Mouse (Mus musculus) myocyte (in vitro differentiated cells): ENCODE data around the gene Tsx. TPM values are rescaled to one million over a fixed set of nuclear protein-coding genes. Genes with fewer than 3 reads are reported as not detected.

Experiments used
- H3K27me3 ChIP-seq: one replicate; pipeline ENCODE4 v1.6.1; 2011; ENCODE audit not compliant: control insufficient read depth, insufficient read depth, insufficient read length
- H3K36me3 ChIP-seq: one replicate; pipeline ENCODE4 v1.6.1; 2011; ENCODE audit not compliant: control insufficient read depth, insufficient read depth
- H3K4me2 ChIP-seq: one replicate; pipeline ENCODE4 v1.6.1; 2011; ENCODE audit warnings: low read depth, control low read depth
- H3K4me3 ChIP-seq: one replicate; pipeline ENCODE4 v1.5.1; 2011; ENCODE audit warnings: mild to moderate bottlenecking, control low read depth, moderate library complexity
- H3K79me2 ChIP-seq: one replicate; pipeline ENCODE4 v1.6.1; 2011; ENCODE audit not compliant: control insufficient read depth, insufficient read depth
- H3ac ChIP-seq: one replicate; pipeline ENCODE4 v1.6.1; 2011; ENCODE audit not compliant: control insufficient read depth, insufficient read length
- CEBPB ChIP-seq: IDR thresholded peaks from 2 replicates; pipeline ENCODE4 v1.6.1; 2011; ENCODE audit warnings: mild to moderate bottlenecking, moderate library complexity; ENCODE audit not compliant: poor library complexity, insufficient read depth, severe bottlenecking
- E2F4 ChIP-seq: IDR thresholded peaks from one replicate; pipeline ENCODE4 v1.6.1; 2011; ENCODE audit warnings: mild to moderate bottlenecking, control low read depth, moderate library complexity; ENCODE audit not compliant: insufficient read depth
- MAX ChIP-seq: IDR thresholded peaks from one replicate; pipeline ENCODE4 v1.6.1; 2011; ENCODE audit warnings: low read depth, mild to moderate bottlenecking, control low read depth
- MYOD1 ChIP-seq, 3 experiments: IDR thresholded peaks; one replicate each; pipeline ENCODE4 v1.6.1; 2011; ENCODE audit warnings: control low read depth in 2 of 3, low read depth in 2 of 3, mild to moderate bottlenecking in 2 of 3, moderate library complexity in 1 of 3; ENCODE audit not compliant: insufficient read length in 2 of 3, control insufficient read depth in 1 of 3
- MYOG ChIP-seq, 3 experiments: IDR thresholded peaks; one replicate each; pipeline ENCODE4 v1.6.1; 2011; ENCODE audit warnings: control low read depth in 2 of 3, low read depth in 2 of 3, mild to moderate bottlenecking in 2 of 3; ENCODE audit not compliant: insufficient read length in 2 of 3, control insufficient read depth in 1 of 3, insufficient read depth in 1 of 3
- POLR2A ChIP-seq: IDR thresholded peaks from one replicate; pipeline ENCODE4 v1.6.1; 2011; ENCODE audit warnings: low read depth, mild to moderate bottlenecking, control low read depth, moderate library complexity; ENCODE audit not compliant: insufficient read length
- POLR2AphosphoS2 ChIP-seq: IDR thresholded peaks from one replicate; pipeline ENCODE4 v1.6.1; 2011; ENCODE audit warnings: low read depth, control low read depth; ENCODE audit not compliant: insufficient read length
- REST ChIP-seq: IDR thresholded peaks from one replicate; pipeline ENCODE4 v1.6.1; 2011; ENCODE audit warnings: mild to moderate bottlenecking, control low read depth, moderate library complexity; ENCODE audit not compliant: insufficient read depth, insufficient read length
- SRF ChIP-seq: IDR thresholded peaks from one replicate; pipeline ENCODE4 v1.6.1; 2011; ENCODE audit warnings: low read depth; ENCODE audit not compliant: control insufficient read depth, insufficient read length
- TCF12 ChIP-seq: IDR thresholded peaks from one replicate; pipeline ENCODE4 v1.6.1; 2011; ENCODE audit warnings: mild to moderate bottlenecking, control low read depth; ENCODE audit not compliant: poor library complexity, insufficient read depth, severe bottlenecking
- TCF3 ChIP-seq: IDR thresholded peaks from one replicate; pipeline ENCODE4 v1.6.1; 2011; ENCODE audit warnings: low read depth, control low read depth; ENCODE audit not compliant: insufficient read length
- USF1 ChIP-seq: IDR thresholded peaks from one replicate; pipeline ENCODE4 v1.6.1; 2011; ENCODE audit warnings: low read depth, mild to moderate bottlenecking, control low read depth, moderate library complexity
- polyA plus RNA-seq: library from polyadenylated mRNA; unstranded; fragments of >200 nt; fragmentation: generic; extraction: Trizol; gene quantifications from one replicate; pipeline ENCODE4 v1.2.1, GENCODE M21; 2012; ENCODE audit warnings: missing spikeins

Tsx gene
- polyA plus RNA-seq, 1 experiment: not detected

DNA sequence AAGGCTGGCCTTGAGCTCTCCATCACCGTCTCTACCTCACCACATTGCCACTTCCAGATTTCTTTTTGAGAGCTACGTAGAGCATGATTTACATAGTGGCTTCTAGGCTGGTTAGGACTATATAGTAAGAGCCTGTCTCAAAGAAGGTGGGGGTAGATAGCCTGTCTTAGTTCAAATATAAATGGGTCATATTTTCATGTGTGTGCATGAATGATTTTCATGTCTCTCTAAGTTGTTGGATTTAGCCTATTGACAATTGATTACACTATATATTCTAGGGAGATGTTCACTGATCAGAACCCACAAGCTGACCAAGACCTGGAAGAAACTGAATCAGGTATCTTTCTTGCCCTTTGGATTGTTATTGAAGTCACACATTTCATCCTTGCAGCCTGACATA lies 7.4 kb downstream of the Tsx start, which contains the start of gene Gm26992:
Gm26992 (plus strand) TSS at position 301 of the 400 bp plus-strand sequence.
- Histone ChIP-seq H3K36me3 (no peaks in the 10 kb centered on the region), H3K4me2 (no peak within 1 kb of the TSS), H3K79me2 (no peaks in the 10 kb centered on the region), H3K4me3 (no peak within 1 kb of the TSS), H3ac (no peak within 1 kb of the TSS), H3K27me3 (no peaks in the 10 kb centered on the region)
- TF ChIP-seq CEBPB: no peak
- TF ChIP-seq MAX: no peak
- no peak for TF ChIP-seq MYOG (IDR thresholded peaks at IDR 0.05; ENCODE audit: control insufficient read depth in 1 of 3, insufficient read depth in 1 of 3, insufficient read length in 2 of 3, low read depth in 2 of 3)
- TF ChIP-seq REST: no peak
- no peak for TF ChIP-seq SRF
- no peak for TF ChIP-seq E2F4
- no peak for TF ChIP-seq USF1
- TF ChIP-seq POLR2A: no peak
- TF ChIP-seq MYOD1 (IDR thresholded peaks at IDR 0.05; ENCODE audit: control insufficient read depth in 1 of 3, insufficient read length in 2 of 3, low read depth in 2 of 3): no peak
- TF ChIP-seq POLR2AphosphoS2: no peak
- no peak for TF ChIP-seq TCF12
- no peak for TF ChIP-seq TCF3

DNA sequence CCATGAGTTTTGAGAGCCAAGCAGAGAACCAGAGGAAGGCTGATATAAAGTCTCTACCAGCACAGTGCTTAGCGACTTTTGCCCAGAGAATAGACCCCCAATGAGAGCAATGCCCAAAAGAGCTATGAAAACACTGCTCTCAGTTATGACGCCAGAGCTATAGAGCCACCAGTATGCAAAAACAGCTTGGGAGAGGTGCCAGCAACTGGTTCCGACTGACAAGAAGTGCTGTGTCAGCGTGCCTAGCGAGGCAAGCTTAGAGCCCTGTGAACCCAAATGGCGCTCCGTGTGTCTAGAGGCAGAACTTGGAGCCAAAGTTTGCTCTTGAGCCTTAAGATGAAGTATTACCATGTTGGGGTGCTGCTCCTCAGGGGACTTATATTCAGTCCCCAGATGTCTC lies 13.4 kb downstream of the Tsx start:
- Histone ChIP-seq H3ac (no peak overlapping the region), H3K36me3 (no peaks in the 10 kb centered on the region), H3K4me3 (no peak overlapping the region), H3K79me2 (no peaks in the 10 kb centered on the region), H3K4me2 (no peak overlapping the region), H3K27me3 (no peaks in the 10 kb centered on the region)
- TF ChIP-seq POLR2AphosphoS2 (no peak), TCF3 (no peak), CEBPB (no peak), REST (no peak), SRF (no peak), MYOD1 (IDR thresholded peaks at IDR 0.05; ENCODE audit: control insufficient read depth in 1 of 3, insufficient read length in 2 of 3, low read depth in 2 of 3) (no peak), MAX (no peak), MYOG (IDR thresholded peaks at IDR 0.05; ENCODE audit: control insufficient read depth in 1 of 3, insufficient read depth in 1 of 3, insufficient read length in 2 of 3, low read depth in 2 of 3) (no peak), USF1 (no peak), POLR2A (no peak), E2F4 (no peak), TCF12 (no peak)

DNA sequence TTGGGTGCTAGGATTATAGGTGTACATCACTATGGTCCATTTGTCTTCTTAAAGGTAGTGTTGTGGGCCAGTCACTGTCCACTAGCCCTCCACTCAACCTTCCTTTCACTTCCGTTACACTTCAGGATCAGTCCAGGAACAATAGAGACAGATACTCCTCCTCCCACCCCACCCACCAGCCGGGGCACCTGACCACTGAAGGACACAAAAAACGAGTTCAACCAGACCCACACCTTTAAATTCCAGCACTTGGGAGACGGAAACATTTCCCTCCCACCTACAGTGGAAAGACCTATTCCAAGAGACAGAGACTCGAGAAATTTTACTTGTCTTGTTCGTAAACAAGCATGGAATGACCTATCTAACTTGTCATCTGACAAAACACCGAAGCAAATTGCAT lies 18.0 kb downstream of the Tsx start:
- Histone ChIP-seq H3K27me3 (no peaks in the 10 kb centered on the region), H3K79me2 (no peaks in the 10 kb centered on the region), H3ac (no peak overlapping the region), H3K4me3 (no peak overlapping the region), H3K4me2 (no peak overlapping the region), H3K36me3 (no peaks in the 10 kb centered on the region)
- TF ChIP-seq MYOG (IDR thresholded peaks at IDR 0.05; ENCODE audit: control insufficient read depth in 1 of 3, insufficient read depth in 1 of 3, insufficient read length in 2 of 3, low read depth in 2 of 3): no peak
- TF ChIP-seq E2F4: no peak
- no peak for TF ChIP-seq MYOD1 (IDR thresholded peaks at IDR 0.05; ENCODE audit: control insufficient read depth in 1 of 3, insufficient read length in 2 of 3, low read depth in 2 of 3)
- TF ChIP-seq POLR2A: no peak
- TF ChIP-seq CEBPB: no peak
- TF ChIP-seq REST: no peak
- TF ChIP-seq SRF: no peak
- no peak for TF ChIP-seq POLR2AphosphoS2
- TF ChIP-seq TCF3: no peak
- TF ChIP-seq USF1: no peak

DNA sequence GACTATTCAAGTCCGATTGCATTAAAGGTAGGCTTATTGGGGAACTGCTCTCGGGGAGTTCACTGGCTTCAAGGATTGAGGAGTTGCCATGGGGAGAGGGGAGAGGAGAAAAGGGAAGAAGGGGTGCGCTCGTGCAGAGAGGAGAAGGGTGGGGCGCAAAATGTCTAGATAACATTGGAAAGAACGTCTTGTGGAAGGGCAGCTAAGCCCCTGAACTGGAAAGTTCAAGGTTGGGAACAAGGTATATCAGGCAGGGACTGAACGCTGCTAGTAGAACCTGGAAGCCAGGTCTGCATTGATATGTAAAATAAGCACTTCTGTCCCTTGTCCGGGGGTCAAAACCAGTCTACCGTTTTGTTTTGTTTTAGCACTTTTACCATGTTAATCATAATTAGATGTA lies 23.8 kb downstream of the Tsx start:
- H3K27me3 ChIP-seq: no peaks in the 10 kb centered on the region
- no peak for TF ChIP-seq REST
- no peak for TF ChIP-seq POLR2AphosphoS2
- no peak for TF ChIP-seq E2F4
- TF ChIP-seq TCF12: no peak
- TF ChIP-seq CEBPB: no peak
- TF ChIP-seq MAX: no peak
- no peak for TF ChIP-seq MYOD1 (IDR thresholded peaks at IDR 0.05; ENCODE audit: control insufficient read depth in 1 of 3, insufficient read length in 2 of 3, low read depth in 2 of 3)
- TF ChIP-seq USF1: no peak
- TF ChIP-seq TCF3: no peak
- TF ChIP-seq MYOG (IDR thresholded peaks at IDR 0.05; ENCODE audit: control insufficient read depth in 1 of 3, insufficient read depth in 1 of 3, insufficient read length in 2 of 3, low read depth in 2 of 3): no peak
- no peak for TF ChIP-seq SRF
- TF ChIP-seq POLR2A: no peak
- H3ac ChIP-seq: no peak overlapping the region
- H3K79me2 ChIP-seq: no peaks in the 10 kb centered on the region
- no peak overlapping the region for H3K4me2 ChIP-seq
- H3K4me3 ChIP-seq: no peak overlapping the region
- no peaks in the 10 kb centered on the region for H3K36me3 ChIP-seq
